Mouse (Mus musculus) embryonic fibroblast, embryonic 13.5 days (primary cell): ENCODE results near the gene Hepacam.

Experiments
- CTCF ChIP-seq: IDR thresholded peaks from 2 replicates; pipeline ENCODE4 v1.5.1; 2011; ENCODE audit warnings: mild to moderate bottlenecking, control low read depth, low read length, moderate library complexity, borderline replicate concordance; ENCODE audit not compliant: insufficient read depth
- POLR2A ChIP-seq: IDR thresholded peaks from 2 replicates; pipeline ENCODE4 v1.6.1; 2011; ENCODE audit warnings: low read depth, mild to moderate bottlenecking, control low read depth, low read length, moderate library complexity

- TF ChIP-seq CTCF (no peak), POLR2A (no peak)
These were observed 1.4 kb upstream of the Hepacam start for GRCm38 (mm10) chr9:37365706-37366105.
